Mouse (Mus musculus) embryo, embryonic 11 days (tissue): ENCODE measurements at regions not wholly inside any gene's neighbourhood (a gene's known extent, or its start where the extent isn't known, plus 50 kb on each side); places are given as distances from the start of the nearest gene placed in this dataset.

Experiments used
- DNase-seq: peaks from one replicate; pipeline ENCODE4 v3.0.0-alpha.2; 2015

DNA sequence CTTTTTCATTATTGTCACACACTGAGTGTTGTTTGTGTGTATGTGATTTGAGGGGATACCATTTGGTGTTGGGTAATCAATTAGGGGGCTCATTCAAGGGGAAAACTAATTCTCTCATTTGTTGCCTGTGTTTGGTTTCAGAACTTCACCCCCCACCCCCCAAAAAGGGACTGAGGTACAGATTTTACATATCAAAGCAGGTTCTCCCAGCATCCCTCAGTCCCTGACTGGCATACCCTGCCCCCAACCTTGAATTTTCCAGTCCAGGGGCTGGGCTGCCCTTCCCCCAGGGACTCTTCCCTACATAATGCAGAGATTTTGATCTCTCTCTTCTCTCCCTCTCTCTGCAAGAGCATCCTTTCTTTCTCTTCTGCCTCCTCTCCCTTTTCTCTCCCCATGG lies 155.5 kb downstream of the Dusp6 start:
- DNase-seq: no peak

DNA sequence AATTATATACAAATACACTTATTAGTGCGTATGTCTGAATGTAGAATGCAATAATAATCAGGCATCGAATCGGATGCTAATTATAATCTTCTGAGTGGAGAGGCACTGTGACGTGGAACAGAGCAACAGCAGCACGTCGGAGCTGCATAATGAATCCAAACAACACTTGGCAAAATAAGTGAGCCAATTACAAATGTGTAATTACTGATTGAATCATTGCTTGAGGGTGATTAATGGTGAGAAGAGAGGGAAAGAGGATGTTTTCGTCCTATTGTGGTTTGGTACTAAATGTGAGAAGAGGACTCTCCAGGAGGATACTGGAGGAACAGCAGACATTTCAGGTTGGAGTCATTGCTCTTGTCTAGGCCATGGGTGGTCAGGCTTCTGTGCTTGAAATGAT lies 156.5 kb downstream of the Dusp6 start:
- DNase-seq: no peak

DNA sequence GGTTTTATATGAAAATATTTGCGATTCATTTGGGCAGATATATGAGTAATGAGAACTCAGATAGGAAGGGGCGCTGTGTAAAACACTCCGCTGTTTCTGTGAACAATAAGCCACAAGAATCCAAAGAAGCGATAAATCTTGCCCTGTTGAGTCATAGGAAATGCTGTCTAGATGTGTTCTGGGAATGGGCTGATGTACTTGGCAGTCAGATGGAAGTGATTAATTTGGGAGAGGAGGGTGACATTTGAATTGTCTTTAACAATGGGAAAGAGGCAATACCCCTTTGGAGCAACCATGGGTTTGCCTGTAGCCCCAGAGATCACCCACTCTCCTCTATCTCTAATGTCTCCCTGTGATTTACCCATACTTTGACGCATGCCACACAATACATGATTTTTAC lies 160.4 kb downstream of the Dusp6 start:
- DNase-seq: no peak

DNA sequence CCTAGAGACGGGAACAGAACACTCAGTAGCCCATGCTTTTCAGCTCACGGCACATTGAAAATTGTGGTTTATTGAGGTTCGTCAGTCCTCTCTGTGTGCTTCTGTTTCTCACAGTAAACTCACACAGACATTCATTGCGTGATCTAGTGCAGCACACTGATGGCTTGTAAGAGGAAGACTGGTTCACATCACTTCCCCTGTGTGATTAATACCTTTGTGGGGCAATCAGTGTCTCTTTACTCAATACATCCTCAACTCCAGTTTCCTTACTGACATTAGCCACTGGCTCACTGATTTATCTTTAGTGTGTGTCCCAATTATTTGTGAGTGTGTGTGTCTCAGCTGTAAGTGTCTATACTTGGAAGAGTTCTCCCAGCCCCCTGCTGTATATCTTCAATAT lies 162.2 kb downstream of the Dusp6 start:
- no peak for DNase-seq

DNA sequence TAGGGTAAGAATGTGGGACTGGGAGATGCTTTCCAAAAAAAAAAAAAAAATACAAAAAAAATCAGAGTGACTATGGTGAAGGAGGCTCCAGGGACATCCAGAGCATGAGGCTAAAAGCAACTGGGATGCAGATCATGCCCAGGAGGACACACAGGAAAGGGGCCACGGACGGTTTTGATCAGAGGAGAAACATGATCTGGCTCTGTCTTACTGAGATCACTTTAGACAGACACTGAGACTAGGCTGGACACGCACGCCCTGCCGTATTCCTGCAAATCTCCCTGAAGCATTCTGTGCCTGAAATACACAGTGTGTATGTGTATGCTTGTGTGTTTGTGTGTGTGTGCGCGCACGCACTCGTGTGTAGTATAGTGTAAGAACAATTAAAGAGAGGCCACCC lies 167.1 kb downstream of the Dusp6 start:
- DNase-seq: peak; percentile 33

DNA sequence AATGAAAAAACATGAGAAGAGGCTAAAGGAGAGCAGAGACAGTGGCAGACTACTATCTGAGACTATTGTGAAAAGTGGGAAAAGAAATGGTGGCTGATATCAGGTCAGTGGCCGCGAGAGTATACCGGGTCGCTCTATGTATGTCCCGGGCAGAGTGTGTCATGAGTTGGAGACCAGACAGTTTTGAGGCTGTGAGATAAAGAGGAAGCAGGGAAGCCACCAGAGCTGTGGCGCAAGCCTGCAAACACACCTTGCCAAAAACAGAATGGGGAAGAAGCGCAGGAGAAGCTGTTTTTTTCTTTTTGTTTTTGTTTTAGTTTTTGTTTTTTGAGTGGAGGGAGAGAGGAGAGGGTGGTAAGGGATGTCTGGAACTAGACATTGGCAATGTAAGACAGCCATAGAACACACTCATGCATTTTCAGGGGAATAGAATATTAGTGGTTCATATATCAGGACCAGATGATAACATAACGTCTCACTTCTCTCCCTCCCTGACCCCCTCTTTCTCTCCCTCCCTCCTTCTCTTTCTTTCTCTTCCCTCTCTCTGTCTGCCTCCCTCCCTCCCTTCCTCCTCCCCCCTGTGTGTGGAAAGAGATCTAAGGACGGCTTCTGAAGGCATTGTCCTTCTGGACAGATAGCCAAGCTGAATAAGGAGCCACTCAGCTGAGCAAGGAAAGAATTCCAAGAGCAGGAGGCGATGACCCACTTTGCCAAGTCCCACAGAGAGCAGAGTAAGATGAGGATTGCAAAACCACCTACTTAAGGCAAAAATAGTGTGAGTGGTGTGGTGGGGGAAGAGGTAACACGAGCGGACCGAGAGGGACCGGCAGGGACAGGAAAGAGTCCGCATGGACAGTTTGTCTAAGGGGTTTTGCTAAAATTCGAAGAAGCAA lies 167.9 kb downstream of the Dusp6 start:
- DNase-seq: no peak

DNA sequence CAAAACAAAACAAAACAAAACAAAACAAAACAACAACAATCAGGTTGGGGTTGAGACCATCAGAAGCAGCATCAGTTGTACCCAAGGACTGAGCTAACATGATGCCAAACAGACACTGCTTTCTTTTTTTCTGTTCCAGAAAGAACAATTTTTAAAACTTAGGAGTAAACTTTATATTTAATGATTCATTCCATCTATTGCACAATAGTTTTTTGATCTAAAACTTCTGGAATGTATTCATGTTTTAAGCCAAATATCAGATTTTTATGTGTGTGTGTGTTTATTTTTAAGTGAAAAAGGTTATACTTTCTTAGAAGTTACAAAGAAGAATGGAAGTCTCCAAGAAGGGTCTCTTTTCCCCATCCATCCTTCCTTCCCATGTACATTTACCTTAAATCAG lies 174.0 kb downstream of the Dusp6 start:
- no peak for DNase-seq

DNA sequence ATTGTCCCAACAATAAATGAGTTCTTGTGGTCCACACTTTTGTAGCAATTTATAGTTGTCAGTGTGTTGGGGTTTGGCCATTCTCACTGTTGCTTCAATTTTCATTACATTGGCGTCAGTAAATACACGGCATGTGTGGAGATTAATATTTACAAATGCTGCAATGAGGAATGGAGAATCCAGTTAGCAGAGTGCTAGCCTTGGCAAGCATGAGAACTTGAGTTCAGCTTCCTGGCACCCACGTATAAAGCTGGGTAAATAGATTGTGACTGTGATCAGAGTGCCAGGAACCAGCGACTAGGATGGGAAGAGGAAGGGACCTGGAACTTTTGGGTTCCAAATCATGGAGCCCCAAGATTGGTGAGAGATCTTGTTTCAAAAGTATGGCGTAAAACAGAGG lies 177.1 kb downstream of the Dusp6 start:
- no peak for DNase-seq

DNA sequence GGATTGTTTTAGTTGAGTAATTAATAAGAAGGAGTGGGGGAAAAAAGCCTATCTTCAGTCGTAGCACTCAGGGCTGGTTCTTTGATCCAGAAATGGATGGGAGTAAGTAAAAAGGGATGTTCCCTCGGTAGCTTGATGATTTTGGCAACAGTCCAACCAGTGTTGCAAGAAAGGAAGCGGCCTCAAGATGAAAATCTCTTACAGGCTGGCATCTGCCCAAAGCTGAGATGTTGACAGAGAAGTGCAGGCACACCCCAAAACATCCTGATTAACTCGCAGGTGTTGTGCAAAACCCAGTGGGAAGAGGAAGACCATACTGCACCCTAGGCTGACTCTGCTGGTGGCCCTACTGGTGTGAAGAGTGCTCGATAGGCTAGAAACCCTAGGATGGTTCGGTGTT lies 178.0 kb downstream of the Dusp6 start:
- peak; percentile 47 for DNase-seq

DNA sequence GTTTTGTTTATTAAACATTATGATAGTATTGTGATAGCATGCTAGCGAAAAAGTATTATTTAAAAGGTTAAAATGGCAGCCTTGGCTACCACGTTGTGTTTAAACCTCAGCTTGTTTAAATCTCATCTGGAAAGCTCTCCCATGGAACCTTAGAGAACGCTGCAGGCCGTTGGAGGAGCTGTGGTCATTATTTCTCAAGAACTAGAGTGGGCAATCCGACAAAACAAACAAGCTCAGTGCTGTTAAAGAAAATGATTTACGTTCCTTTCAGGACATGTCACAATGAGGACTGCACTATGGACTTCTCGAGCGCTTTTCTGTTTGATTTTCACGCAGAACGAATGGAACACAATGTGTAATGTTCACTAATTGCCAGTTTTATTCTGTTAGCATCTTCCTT lies 178.9 kb downstream of the Dusp6 start:
- no peak for DNase-seq

DNA sequence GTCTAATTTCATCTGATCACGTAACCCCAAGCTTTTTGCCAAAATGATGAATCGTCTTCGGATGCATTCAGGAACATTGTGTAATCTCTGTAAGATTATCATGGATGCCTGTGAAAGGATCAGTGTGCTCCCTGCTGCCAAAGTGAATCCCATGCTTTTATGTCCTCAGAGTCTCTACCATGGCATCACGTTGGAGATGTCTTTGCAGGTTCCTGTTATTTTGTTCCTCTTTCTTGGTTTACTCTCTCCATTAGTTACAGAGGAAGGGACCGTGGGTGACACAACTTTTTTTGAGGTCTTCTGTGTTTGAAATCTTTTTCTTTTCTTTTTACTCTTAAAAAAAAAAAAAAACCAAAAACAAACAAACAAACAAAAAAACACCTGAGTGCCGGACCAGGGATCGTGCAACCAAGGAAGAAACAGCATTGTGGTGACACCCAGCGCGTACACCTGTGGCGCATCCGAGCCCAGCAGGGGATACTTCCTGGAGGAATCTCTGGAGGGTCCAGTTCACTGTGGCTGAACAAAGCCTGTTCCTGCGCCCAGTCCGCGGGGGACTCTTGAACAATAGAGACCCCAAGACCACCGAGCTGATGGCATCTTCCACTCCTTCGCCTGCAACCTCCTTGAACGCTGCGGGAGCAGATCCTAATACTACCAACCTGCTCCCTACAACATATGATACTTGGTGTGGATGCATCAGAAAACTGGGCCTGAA lies 180.6 kb downstream of the Dusp6 start:
- no peak for DNase-seq

DNA sequence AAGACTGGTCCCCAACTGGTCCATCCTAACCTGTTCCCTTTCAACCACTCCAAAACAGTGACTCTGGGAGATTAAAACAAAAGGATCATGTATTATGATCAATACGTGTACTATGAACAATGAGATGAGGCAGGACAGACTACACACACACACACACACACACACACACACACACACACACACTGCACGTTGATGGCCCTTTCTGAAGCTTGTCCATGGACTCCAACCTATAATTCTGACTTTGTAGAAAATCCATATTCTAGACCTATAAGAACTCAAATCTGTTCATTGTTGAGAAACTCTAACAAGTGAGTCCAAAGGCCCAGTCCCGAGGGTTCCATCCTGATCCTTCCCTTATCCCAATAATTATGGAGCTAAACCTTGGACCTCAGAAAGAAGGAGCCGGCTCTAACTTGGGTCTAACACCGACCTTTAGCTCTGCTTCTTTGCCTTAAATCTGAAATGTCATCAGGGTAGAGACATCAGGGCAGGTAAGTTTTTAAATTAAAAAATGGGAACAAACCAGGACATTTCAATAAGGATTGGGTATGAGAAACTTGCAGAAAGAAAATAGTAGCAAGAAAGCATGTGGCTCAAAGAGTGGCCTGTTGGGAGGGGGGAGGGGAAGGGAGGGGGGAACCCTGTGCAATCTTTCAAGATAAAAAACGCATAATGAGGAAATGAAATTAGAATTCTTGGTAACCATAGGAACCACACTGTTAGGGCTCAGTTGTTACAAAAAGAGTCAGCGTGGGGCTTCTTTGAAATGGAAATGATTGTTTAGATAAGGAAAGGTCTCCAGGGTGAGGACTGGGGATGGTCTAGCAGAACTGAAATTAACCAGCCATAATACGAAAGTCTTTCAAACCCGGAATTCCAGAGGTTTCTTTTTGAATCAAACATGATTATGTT lies 187.9 kb downstream of the Dusp6 start:
- DNase-seq: peak; percentile 64

DNA sequence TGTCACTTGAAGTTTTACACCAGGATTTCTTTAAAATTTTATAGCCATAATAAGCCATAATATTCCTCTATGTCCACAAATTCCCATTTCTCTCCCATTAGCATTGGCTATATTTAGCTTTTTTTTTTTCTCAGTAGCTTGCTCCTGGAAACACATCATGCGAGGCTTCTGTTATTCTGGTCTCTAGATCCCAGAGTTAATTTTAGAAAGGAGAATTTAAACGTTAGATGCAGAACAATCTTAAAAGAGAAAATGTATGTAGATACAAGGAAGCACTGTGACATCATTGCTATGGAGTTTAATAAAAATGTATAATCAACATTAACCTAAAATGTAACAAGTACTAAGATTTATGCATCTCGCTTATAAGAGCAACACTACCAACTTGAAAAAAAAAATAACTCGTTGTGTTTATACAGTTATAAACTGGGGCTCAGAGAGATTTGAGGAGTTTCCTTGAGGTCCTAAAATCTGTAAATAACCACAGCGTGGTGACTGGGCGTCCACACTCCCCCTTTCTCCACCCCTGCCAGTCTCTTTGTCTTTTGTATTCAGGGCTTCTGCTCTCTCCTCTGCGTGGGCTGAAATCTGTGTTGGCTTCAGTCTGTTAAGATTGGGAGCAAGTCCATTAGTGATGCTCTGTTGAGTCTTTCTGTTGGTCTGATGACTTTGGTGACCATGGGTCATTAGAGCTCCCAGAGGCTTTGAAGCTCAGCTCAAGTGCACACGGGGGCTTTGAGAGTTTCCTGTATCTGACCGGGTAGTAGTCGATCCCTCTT lies 188.8 kb downstream of the Dusp6 start:
- DNase-seq: peak; percentile 49

DNA sequence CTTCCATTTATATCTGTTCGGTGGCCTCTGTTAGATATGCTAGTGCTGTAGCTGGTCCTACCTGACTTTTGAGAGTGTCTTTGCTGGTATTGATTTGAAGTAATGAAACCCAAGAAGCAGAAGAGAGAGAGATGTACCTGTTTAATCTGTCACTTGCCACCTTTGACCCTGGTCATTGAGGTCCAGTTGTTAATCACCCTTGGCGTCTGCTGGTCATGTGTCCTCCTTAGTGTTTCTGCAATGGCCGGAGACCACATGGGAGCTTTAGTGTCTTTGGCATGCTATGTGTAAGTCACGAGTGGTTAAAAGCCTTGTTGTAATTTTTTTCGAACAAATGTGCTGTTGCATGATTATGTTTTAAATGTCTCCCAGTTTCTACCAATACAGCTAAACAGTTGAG lies 193.1 kb downstream of the Dusp6 start:
- no peak for DNase-seq

DNA sequence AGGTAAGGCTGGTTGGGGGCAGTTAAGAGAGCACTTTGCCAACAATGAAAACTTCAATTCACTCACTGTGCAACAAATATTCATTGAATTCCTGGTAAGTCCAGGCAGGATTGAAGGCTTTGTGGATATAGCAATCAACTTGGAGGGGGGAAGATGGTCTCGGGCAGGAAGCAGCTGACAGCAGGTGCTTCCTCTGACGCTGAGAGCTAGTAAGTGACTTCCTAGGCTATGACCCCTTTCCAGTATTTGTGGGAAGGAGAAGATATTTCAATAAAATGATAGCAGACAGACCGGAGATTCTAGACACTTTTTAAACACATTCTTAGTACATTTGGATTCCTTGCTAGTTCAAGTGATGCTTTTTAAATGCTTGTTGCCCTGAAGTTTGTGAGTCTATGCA lies 195.0 kb downstream of the Dusp6 start:
- DNase-seq: peak; percentile 7

DNA sequence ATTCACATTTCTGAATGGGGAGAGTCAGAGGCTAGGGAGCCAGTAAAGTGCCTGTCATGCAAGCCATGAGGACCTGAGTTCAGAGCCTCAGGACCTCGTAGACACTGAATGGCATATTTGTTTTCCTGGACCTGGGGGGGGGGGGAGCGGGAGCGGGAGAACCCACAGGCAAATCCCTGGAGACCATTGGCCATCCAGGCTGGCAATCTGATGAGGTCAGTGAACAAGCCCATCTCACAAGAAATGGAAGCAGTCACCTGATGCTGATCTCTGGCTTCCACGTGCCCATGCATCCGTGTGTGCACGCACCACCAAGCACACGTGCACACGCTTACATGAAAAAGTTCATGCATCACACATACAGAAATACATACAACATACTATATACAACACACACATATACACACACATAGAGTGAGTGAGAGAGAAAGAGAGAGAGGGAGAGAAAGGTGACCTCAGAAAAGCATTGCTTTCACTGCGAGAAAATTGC lies 196.2 kb downstream of the Dusp6 start:
- DNase-seq: no peak

DNA sequence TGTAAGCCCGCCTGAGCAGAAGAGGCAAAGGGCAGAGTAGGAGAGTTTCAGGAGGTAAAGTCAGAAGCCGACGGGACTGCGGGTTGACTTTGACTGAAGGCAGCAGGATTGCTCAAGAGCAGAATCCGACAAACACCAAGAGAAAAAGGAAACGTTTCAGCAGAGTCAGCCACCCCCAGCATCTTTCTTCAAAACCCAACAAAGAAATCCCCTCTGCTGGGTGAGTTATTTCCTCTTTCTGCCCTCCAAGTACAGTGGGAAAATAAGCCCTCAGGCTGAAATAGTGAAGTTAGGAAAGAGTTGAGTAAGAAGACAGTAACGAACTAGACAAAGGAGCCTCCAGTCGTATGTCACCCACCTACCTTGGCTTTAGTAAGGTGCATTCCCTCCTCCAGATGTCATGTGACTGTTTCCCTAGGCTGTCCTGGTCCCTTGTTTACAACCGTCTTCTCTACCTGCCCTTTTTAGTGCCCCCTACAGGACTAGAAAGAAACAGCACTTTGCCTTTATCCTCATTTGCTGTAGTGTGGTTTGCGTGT lies 196.9 kb downstream of the Dusp6 start:
- peak; percentile 43 for DNase-seq

DNA sequence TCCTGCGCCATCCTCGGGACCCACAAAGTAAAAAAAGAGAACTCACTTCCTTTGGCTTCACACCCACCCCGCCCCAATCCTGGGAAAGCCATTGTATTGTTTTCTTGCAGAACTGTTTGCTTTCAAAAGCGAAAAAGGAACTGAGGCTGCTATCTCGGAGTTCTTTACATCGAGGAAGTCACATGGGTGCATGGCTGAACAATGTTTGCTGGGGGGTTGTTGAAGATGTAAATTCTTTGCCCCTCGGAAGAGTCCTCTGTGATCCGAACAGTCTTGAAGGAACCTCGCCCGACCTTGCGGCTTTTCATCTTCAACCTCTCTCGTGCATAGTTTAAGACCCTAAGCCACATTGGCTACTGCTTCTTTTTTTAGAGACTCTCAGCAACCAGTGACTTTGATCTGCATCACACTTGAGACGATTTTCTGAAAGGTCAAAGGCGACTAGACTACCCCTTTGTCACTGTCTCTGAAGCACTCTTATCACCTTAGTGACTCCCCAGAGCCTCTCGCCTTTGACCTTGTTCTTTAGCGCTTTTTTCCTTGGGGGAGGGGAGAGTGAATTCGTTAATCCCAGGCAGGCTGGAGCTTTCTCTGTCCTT lies 197.9 kb downstream of the Dusp6 start:
- peak; percentile 87 for DNase-seq

DNA sequence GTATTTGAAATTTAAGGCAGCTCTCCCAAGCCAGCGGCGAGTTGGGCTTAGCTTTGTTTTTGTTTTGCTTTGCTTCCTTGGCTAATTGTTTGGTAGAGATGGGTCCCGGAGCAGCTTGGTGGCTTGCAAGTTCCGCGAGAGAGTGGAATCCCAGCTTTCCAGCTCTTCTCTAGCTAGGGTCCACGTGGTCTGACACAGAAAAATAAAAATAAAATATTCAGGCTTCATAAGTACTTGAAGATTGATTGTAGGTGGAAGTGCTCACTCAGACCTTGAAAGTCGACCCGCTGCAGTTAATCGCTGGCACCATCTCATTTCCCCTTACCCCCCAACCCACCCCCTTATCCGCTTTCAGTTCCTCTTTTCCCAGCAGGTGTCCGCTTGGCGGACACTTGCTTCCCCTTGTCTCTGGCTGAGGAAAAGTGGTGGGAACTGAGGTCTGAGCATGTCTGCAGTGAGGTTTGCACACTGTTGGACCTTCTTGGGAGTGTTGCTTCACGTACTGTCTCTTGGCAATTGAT lies 198.5 kb downstream of the Dusp6 start:
- peak; percentile 61 for DNase-seq

DNA sequence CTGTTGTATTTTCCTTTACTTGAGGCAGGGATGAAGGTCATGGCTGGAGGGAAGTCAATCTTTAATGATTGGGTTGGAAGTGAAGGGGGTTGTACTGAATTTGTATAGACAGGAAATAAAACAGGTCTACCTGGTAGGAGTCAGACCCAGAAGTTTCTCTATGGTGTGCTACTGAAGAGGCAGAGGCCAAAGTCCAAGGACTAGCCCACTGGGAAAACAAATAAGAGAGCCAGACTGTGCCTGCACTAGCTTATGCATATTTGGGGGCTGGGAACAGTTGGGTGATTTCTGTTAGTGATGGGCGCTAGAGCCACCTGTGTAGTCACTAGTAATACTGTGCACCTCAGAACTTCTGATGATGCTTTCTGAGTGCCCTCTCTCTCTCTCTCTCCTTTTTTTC lies 203.7 kb downstream of the Dusp6 start:
- no peak for DNase-seq

DNA sequence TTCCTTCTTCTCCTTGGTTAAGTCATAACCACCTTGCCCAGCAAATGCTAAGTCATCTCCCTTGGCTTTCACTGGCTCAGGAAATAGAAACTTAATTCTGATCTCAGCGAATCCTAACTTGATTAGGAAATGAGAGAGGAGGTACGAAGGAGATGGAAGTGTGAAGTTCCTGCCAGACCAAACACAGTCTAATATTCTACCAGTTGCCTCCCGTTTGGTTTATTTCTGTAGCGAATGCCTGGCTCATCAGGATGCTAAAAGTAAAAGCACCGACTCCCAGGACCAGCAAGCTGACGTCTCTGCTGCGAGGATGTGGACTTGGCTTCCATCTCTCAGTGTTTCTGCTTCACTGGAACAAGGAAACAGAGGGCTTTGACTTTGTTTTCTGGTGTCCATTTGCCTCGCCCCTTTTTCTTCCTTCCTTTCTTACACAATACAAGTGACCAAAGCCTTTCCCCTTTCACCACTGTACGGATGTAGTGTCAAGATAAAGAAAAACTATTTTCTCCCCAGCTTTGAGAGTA lies 204.3 kb downstream of the Dusp6 start:
- DNase-seq: no peak
